Mouse (Mus musculus): ENCODE data around the gene Casc1. TPM values are rescaled to one million over a fixed set of nuclear protein-coding genes. Genes with fewer than 3 reads are reported as not detected.

Gene Casc1
- polyA plus RNA-seq (2011; ENCODE audit: insufficient read length, low read depth, missing spikeins), result 0.99 and 1.1 TPM in 2 replicates

DNA sequence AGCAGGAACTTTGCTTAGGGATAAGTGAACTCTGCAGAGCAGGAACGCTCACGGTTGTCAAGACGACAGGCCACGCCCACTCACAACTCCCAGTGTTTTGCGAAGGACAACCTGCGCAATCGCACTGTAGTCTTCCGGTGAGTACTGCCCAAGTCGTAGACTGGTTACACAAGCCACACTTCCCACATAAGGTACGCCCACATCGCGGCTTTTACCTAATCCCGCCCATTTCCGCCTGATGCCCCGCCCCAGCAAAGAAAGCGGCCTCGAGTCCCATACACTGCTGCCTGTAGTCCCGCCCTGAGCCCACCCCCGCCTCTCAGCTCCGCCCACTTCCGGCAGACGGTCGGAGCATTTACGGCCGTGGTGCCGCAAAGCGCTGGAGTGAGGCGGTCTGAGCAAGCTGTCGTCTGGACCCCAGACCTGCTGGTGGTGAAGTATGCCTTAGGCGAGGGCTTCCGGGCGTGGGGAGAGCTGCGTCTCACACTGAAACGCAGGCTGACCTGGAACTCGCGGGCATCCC is at the start of gene Casc1, which contains the start of gene Etfrf1:
Casc1 (minus strand) TSS at position 190 of the 523 bp plus-strand sequence.
Etfrf1 (plus strand) TSS at position 319 of the 523 bp plus-strand sequence.
- Histone ChIP-seq H3K27ac (ENCODE audit: insufficient read depth, low read length) (peak within 1 kb of the TSS; percentile 85), H3K4me1 (ENCODE audit: control insufficient read depth, insufficient read depth, low read length) (peaks cover 2% of the 10 kb centered on the region; the same call in 1 of the 2 replicates), H3K4me3 (ENCODE audit: insufficient read depth, low read length) (peak within 1 kb of the TSS; percentile 76)
- TF ChIP-seq CTCF (IDR thresholded peaks at IDR 0.05; ENCODE audit: borderline replicate concordance, insufficient read depth, low read length) (no peak), POLR2A (IDR thresholded peaks at IDR 0.05; ENCODE audit: low read depth, low read length) (peak; percentile 99)

DNA sequence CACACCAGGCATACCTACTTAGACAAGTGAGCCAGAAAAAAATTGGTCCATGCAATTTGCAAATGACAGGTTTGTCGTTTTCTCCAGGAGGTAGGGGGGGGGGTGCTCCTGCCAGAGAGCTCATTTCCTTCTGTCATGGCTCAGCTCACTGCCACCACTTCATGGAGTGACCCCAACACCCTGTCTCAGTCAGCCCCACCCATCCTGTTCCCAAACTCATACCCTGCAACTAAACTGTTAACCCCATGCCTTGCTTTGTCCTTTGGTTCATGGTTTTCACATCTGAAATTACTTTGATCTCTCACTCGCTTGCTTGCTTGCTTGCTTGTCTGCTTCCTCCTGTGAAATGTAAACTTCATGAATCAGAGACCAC is 45.9 kb upstream of the Casc1 start:
- Histone ChIP-seq H3K4me1 (ENCODE audit: control insufficient read depth, insufficient read depth, low read length) (no peaks in the 10 kb centered on the region), H3K4me3 (ENCODE audit: insufficient read depth, low read length) (no peak overlapping the region), H3K27ac (ENCODE audit: insufficient read depth, low read length) (no peak overlapping the region)
- TF ChIP-seq CTCF (IDR thresholded peaks at IDR 0.05; ENCODE audit: borderline replicate concordance, insufficient read depth, low read length) (no peak), POLR2A (IDR thresholded peaks at IDR 0.05; ENCODE audit: low read depth, low read length) (no peak)

DNA sequence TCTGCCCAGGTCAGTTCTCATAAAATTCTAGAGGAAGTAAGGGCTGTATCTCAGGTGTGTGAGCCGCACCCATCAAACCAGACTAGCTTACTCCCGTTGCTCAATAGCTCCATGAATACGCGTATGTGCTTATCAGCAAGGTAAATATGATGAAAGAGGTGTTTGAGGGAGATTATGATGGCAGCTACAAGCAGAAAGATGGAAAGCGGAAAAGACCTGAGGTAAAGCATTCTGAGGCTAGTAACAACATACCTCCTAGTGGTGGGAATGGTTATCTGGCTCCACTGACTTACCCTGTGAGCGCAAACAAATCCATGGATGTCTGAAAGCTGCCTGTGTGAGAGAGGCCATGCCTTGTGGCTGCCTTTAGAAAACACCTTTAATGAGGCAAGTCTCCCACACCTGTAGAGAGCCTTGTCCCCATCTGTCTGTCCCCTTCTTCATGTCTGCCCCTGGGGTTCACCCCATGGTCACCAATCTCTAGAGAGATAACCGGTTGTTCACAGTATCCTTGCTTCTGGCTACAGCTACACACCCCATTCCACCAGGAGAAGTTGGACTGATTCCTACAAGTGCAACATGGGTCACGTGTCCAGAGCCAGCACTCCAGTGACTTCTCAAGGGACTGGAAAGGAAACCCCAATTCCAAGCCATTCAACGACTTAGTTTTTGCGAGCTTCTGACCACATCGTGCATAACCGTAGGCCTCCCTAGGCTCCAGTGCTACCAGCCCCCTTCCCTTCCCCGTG is 45.3 kb upstream of the Casc1 start:
- TF ChIP-seq CTCF (IDR thresholded peaks at IDR 0.05; ENCODE audit: borderline replicate concordance, insufficient read depth, low read length) (no peak), POLR2A (IDR thresholded peaks at IDR 0.05; ENCODE audit: low read depth, low read length) (no peak)
- Histone ChIP-seq H3K27ac (ENCODE audit: insufficient read depth, low read length) (no peak overlapping the region), H3K4me1 (ENCODE audit: control insufficient read depth, insufficient read depth, low read length) (no peaks in the 10 kb centered on the region)

DNA sequence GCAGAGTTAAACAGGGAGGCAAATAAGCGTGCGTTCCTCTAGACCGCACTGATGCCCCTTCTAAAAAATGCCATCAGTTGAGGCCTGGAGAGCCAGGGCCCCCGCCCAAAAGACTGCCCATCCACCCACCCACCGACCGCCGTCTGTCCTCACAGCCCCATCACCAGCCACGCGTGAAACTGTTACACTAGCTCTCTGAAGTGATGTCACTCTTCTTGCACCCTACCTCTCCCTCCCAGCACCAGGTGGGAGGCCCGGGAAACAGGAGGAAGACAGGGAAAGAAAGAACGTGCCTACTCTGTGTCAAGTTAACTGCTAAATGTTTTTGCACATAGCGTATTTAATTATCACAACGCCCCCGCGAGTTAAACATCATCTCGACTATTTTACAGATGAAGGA is 40.0 kb upstream of the Casc1 start:
- peak overlapping the region; percentile 79 for H3K4me3 ChIP-seq (ENCODE audit: insufficient read depth, low read length)
- peaks cover 7% of the 10 kb centered on the region for H3K4me1 ChIP-seq (ENCODE audit: control insufficient read depth, insufficient read depth, low read length)
- no peak for TF ChIP-seq POLR2A (IDR thresholded peaks at IDR 0.05; ENCODE audit: low read depth, low read length)
- TF ChIP-seq CTCF (IDR thresholded peaks at IDR 0.05; ENCODE audit: borderline replicate concordance, insufficient read depth, low read length), result no peak
- no peak overlapping the region for H3K27ac ChIP-seq (ENCODE audit: insufficient read depth, low read length)

More for the DNA sequence above, 45.3 kb upstream of the Casc1 start:
- H3K4me3 ChIP-seq (ENCODE audit: insufficient read depth, low read length), result no peak overlapping the region

DNA sequence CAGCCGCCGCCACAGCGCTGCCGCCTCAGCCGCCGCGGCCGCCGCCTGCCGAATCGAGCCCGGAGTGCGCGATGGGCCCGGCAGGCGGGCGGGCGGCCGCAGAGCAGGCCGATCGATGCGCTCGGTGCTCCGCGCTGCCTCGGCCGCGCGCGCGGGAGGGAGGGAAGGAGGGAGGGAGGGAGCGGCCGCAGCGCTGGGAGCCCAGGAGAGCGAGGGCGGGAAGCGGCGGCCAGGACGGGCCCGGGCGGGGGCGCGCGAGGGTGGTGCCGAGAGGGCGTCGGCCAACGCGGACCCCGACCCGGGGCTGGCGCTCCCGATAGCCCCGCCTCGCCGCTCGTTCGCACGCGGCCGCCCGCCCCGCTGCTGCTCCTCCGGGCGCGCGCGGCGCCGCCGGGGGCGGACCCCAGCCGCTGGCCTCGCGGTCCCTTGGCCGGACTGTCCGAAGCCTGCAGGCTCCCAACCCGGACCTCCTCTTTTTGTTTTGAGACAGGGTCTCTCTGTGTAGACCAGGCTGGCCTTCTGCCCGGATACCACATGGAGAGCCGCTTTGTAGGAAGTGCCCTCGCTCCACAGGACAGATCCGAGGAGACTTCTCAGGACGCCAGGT is 39.5 kb upstream of the Casc1 start, which contains the start of gene Kras:
Kras (minus strand) TSS at position 55 of the 607 bp plus-strand sequence.
- peaks cover 7% of the 10 kb centered on the region for H3K4me1 ChIP-seq (ENCODE audit: control insufficient read depth, insufficient read depth, low read length)
- peak within 1 kb of the TSS; percentile 47; the same call in 1 of the 2 replicates for H3K27ac ChIP-seq (ENCODE audit: insufficient read depth, low read length)
- peak within 1 kb of the TSS; percentile 90 for H3K4me3 ChIP-seq (ENCODE audit: insufficient read depth, low read length)
- TF ChIP-seq POLR2A (IDR thresholded peaks at IDR 0.05; ENCODE audit: low read depth, low read length), result peak; percentile 59
- TF ChIP-seq CTCF (IDR thresholded peaks at IDR 0.05; ENCODE audit: borderline replicate concordance, insufficient read depth, low read length), result no peak

DNA sequence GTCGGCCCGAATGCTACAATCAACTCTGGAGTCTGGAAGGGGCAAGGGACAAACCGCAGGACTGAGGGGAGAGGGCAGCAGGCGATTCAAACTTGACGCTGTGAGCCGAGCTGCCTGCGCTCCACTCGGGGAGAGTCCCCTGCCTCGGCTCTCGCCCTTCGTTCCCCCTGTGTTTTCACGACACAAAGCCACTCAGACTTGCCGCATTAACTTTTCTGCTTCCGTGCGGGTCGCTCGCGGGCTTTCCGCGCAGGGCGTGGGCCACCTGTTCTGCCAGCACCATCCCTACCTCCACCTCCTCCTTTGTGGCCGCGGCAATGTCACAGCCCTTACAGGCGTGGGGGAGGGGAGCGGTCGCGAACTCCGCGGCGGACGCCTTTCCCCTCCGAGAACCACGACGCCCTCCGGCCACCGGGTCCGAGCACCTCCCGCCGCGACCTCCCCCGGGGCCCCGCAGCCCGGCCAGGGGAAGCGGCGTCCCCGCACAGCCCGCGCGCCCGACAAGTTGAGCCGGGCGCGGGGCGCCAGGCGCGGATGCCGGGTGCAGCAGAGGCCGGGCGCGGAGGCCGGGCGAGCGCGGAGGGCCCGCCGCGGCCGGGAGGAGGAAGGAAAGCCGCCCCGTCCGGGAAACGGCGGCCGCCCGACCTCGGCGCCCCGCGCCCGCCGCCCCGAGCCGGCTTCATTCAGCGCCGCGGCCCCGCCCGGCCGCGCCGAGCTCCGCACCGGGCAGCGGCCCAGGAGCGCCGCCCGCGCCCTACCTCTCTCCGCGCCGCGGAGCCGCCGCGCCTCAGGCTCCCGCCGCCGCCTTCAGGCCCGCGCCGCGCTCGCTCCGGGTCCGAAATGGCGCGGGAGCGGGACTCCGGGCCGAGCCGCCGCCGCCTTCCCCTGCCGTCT is 38.7 kb upstream of the Casc1 start:
- Histone ChIP-seq H3K4me3 (ENCODE audit: insufficient read depth, low read length) (peak overlapping the region; percentile 90), H3K27ac (ENCODE audit: insufficient read depth, low read length) (peak overlapping the region; percentile 47; the same call in 1 of the 2 replicates), H3K4me1 (ENCODE audit: control insufficient read depth, insufficient read depth, low read length) (peaks cover 7% of the 10 kb centered on the region)
- TF ChIP-seq POLR2A (IDR thresholded peaks at IDR 0.05; ENCODE audit: low read depth, low read length) (no peak), CTCF (IDR thresholded peaks at IDR 0.05; ENCODE audit: borderline replicate concordance, insufficient read depth, low read length) (no peak)

DNA sequence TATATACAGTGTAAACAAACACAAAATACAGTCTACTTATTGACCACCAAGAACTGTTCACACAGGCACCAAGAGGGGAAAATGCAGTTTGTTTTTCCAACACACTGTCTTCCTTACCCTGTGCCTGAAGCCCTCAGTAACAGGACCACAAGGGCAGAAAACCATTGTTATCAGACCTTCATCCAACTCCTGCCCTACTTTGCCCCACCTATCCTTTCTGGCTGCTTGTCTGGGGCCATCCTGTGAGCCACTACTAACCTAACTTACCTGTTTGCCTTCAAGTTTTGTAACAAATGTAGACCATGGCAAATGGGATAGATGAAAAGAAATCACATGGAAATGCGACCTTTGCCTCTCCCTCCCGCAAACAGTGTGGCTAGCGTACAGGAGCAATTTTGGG is 37.1 kb upstream of the Casc1 start:
- TF ChIP-seq CTCF (IDR thresholded peaks at IDR 0.05; ENCODE audit: borderline replicate concordance, insufficient read depth, low read length) (no peak), POLR2A (IDR thresholded peaks at IDR 0.05; ENCODE audit: low read depth, low read length) (no peak)
- Histone ChIP-seq H3K4me3 (ENCODE audit: insufficient read depth, low read length) (peak overlapping the region; percentile 41), H3K27ac (ENCODE audit: insufficient read depth, low read length) (no peak overlapping the region), H3K4me1 (ENCODE audit: control insufficient read depth, insufficient read depth, low read length) (peaks cover 7% of the 10 kb centered on the region)

DNA sequence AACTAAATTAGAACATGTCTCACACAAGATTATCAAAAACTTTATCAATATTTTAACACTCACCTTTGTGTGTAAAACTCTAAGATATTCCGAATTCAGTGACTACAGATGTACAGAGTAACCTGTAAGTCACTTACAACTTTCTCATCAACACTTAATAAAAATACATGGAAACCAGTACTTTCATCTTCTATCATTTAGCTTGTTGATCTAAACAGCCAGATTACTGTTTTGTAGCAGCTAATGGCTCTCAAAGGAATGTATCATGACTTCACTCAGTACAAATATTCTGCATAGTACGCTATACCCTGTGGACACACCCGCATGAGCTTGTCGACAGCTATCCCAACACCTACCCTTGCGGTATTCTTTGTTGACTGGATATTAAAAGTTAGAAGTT is 36.0 kb upstream of the Casc1 start:
- Histone ChIP-seq H3K4me1 (ENCODE audit: control insufficient read depth, insufficient read depth, low read length) (peaks cover 7% of the 10 kb centered on the region), H3K27ac (ENCODE audit: insufficient read depth, low read length) (no peak overlapping the region)
- TF ChIP-seq CTCF (IDR thresholded peaks at IDR 0.05; ENCODE audit: borderline replicate concordance, insufficient read depth, low read length) (no peak), POLR2A (IDR thresholded peaks at IDR 0.05; ENCODE audit: low read depth, low read length) (no peak)

DNA sequence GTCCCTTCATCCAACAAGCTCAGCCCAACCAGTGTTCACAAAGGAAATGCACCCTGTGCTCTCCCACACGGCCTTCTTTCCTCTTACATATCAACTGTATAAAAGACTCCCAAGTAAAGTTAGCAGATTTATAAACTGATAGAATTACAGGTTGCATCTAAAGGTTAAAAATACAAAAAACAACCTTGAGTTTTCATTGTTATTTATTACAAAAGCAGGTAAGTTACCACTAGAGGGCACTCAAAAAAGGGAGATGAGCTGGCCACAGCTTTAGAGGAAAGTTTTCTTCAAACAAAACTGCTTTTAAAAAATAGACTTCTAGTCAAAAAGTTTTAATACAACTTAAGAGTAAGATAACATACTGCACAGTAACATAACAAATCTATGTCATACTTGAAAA is 31.7 kb upstream of the Casc1 start:
- H3K27ac ChIP-seq (ENCODE audit: insufficient read depth, low read length), result no peak overlapping the region
- H3K4me3 ChIP-seq (ENCODE audit: insufficient read depth, low read length), result no peak overlapping the region
- H3K4me1 ChIP-seq (ENCODE audit: control insufficient read depth, insufficient read depth, low read length), result peaks cover 3% of the 10 kb centered on the region; the same call in 1 of the 2 replicates
- no peak for TF ChIP-seq POLR2A (IDR thresholded peaks at IDR 0.05; ENCODE audit: low read depth, low read length)
- no peak for TF ChIP-seq CTCF (IDR thresholded peaks at IDR 0.05; ENCODE audit: borderline replicate concordance, insufficient read depth, low read length)

More for the DNA sequence above, 36.0 kb upstream of the Casc1 start:
- H3K4me3 ChIP-seq (ENCODE audit: insufficient read depth, low read length), result no peak overlapping the region

All from embryonic fibroblast, embryonic 13.5 days (primary cell).